Mouse (Mus musculus) hindbrain, embryonic 13.5 days (tissue): ENCODE results near the gene Gls. TPM values are rescaled to one million over a fixed set of nuclear protein-coding genes. Genes with fewer than 3 reads are reported as not detected.

Experiments used
- ATAC-seq: fragments of 200-750 bp; cut with Nextera tagmentation; 2 replicates; pipeline ENCODE4 v1.8.0; 2017; ENCODE audit warnings: moderate TSS enrichment; ENCODE audit not compliant: low FRiP score
- H3K27ac ChIP-seq: fragments of 300-500 bp; sonication (generic); 2 replicates; pipeline ENCODE4 v1.5.1; 2015; ENCODE audit warnings: inconsistent platforms, mild to moderate bottlenecking, moderate library complexity
- H3K27me3 ChIP-seq: fragments of 300-500 bp; sonication (generic); 2 replicates; pipeline ENCODE4 v1.6.1; 2015; ENCODE audit warnings: mild to moderate bottlenecking, inconsistent platforms
- H3K36me3 ChIP-seq: fragments of 300-500 bp; sonication (generic); 2 replicates; pipeline ENCODE4 v1.6.1; 2015; ENCODE audit warnings: mild to moderate bottlenecking, inconsistent platforms
- H3K4me1 ChIP-seq: fragments of 300-500 bp; sonication (generic); replicated peaks from 2 replicates; pipeline ENCODE4 v1.6.1; 2015; ENCODE audit warnings: inconsistent platforms
- H3K4me2 ChIP-seq: fragments of 300-500 bp; sonication (generic); 2 replicates; pipeline ENCODE4 v1.6.1; 2015; ENCODE audit warnings: inconsistent platforms, mild to moderate bottlenecking, moderate library complexity
- H3K4me3 ChIP-seq: fragments of 300-500 bp; sonication (generic); 2 replicates; pipeline ENCODE4 v1.5.1; 2015; ENCODE audit warnings: mild to moderate bottlenecking, inconsistent platforms
- H3K9ac ChIP-seq: fragments of 300-500 bp; sonication (generic); 2 replicates; pipeline ENCODE4 v1.6.1; 2015; ENCODE audit warnings: mild to moderate bottlenecking, inconsistent platforms
- H3K9me3 ChIP-seq: fragments of 300-500 bp; sonication (generic); 2 replicates; pipeline ENCODE4 v1.6.1; 2016; ENCODE audit warnings: inconsistent platforms
- WGBS: fragments of 180-500 bp; shearing (Covaris S2); methylation state at CpG from one replicate; pipeline ENCODE4 v1.1.7; 2015; 5-methylcytosine and 5-hydroxymethylcytosine counted together
- polyA plus RNA-seq: library from polyadenylated mRNA; unstranded; fragments of >200 nt; fragmentation: Nextera tagmentation; extraction: Ambion mirVana; gene quantifications from 2 replicates; pipeline ENCODE4 v1.2.1, GENCODE M21; 2015

Gene Gls
- polyA plus RNA-seq, 1 experiment from 2014 or later, result 29.0 TPM

- no peak overlapping the region for H3K4me2 ChIP-seq
- peaks cover 7% of the 10 kb centered on the region; the same call in 1 of the 2 replicates for H3K36me3 ChIP-seq
- peaks cover 24% of the 10 kb centered on the region for H3K4me1 ChIP-seq
- 0 out of 2 replicates have a peak, but pooled peaks have one; percentile 9 for ATAC-seq
- WGBS, result 55% methylated on average over 9 of the region's 9 CpGs
- H3K9me3 ChIP-seq, result no peaks in the 10 kb centered on the region
- no peak overlapping the region for H3K4me3 ChIP-seq
- peak overlapping the region; percentile 35; the same call in 1 of the 2 replicates for H3K27ac ChIP-seq
- no peak overlapping the region for H3K9ac ChIP-seq
- H3K27me3 ChIP-seq, result no peaks in the 10 kb centered on the region
Observed at GRCm38 (mm10) chr1:52149934-52150346, 83.1 kb downstream of the Gls start.

- H3K4me2 ChIP-seq, result no peak overlapping the region
- peaks cover 7% of the 10 kb centered on the region for H3K36me3 ChIP-seq
- H3K9ac ChIP-seq, result no peak overlapping the region
- WGBS, result 65% methylated on average over 7 of the region's 7 CpGs
- no peak for ATAC-seq
- no peak overlapping the region for H3K4me3 ChIP-seq
- peaks cover 24% of the 10 kb centered on the region for H3K4me1 ChIP-seq
- no peak overlapping the region for H3K27ac ChIP-seq
- H3K27me3 ChIP-seq, result no peaks in the 10 kb centered on the region
- H3K9me3 ChIP-seq, result no peaks in the 10 kb centered on the region
Observed at GRCm38 (mm10) chr1:52148696-52149095, 84.3 kb downstream of the Gls start.

GRCm38 (mm10) chr1:52148178-52148577 lies 84.9 kb downstream of the Gls start:
- H3K27me3 ChIP-seq, result no peaks in the 10 kb centered on the region
- H3K4me2 ChIP-seq, result no peak overlapping the region
- no peak for ATAC-seq
- 72% methylated on average over 7 of the region's 7 CpGs for WGBS
- H3K27ac ChIP-seq, result 0 out of 2 replicates have a peak overlapping the region, but pooled peaks have one; percentile 3
- peaks cover 7% of the 10 kb centered on the region for H3K36me3 ChIP-seq
- H3K9me3 ChIP-seq, result no peaks in the 10 kb centered on the region
- peaks cover 24% of the 10 kb centered on the region for H3K4me1 ChIP-seq
- H3K4me3 ChIP-seq, result no peak overlapping the region
- no peak overlapping the region for H3K9ac ChIP-seq

GRCm38 (mm10) chr1:52147431-52147830 lies 85.6 kb downstream of the Gls start:
- no peak overlapping the region for H3K4me2 ChIP-seq
- 85% methylated on average over 2 of the region's 2 CpGs for WGBS
- H3K9ac ChIP-seq, result no peak overlapping the region
- H3K27me3 ChIP-seq, result no peaks in the 10 kb centered on the region
- H3K4me1 ChIP-seq, result peaks cover 24% of the 10 kb centered on the region
- no peak overlapping the region for H3K4me3 ChIP-seq
- peaks cover 7% of the 10 kb centered on the region for H3K36me3 ChIP-seq
- H3K27ac ChIP-seq, result no peak overlapping the region
- no peaks in the 10 kb centered on the region for H3K9me3 ChIP-seq
- no peak for ATAC-seq

- Histone ChIP-seq H3K4me3 (no peak overlapping the region), H3K4me1 (peaks cover 24% of the 10 kb centered on the region), H3K9me3 (no peaks in the 10 kb centered on the region), H3K4me2 (no peak overlapping the region), H3K27ac (no peak overlapping the region), H3K27me3 (no peaks in the 10 kb centered on the region), H3K9ac (no peak overlapping the region), H3K36me3 (no peaks in the 10 kb centered on the region; the same call in 1 of the 2 replicates)
- WGBS, result 54% methylated on average over 12 of the region's 12 CpGs
- ATAC-seq, result peak; percentile 77
Observed at GRCm38 (mm10) chr1:52146214-52146970, 86.6 kb downstream of the Gls start.

- no peak for ATAC-seq
- 84% methylated on average over 10 of the region's 10 CpGs for WGBS
- H3K9me3 ChIP-seq, result no peaks in the 10 kb centered on the region
Observed at GRCm38 (mm10) chr1:52144907-52145306, 88.1 kb downstream of the Gls start.

GRCm38 (mm10) chr1:52143596-52144156 lies 89.4 kb downstream of the Gls start:
- peaks cover 8% of the 10 kb centered on the region for H3K4me1 ChIP-seq
- no peak overlapping the region for H3K4me3 ChIP-seq
- no peak for ATAC-seq
- H3K4me2 ChIP-seq, result no peak overlapping the region
- H3K9me3 ChIP-seq, result no peaks in the 10 kb centered on the region
- no peaks in the 10 kb centered on the region for H3K27me3 ChIP-seq
- H3K36me3 ChIP-seq, result no peaks in the 10 kb centered on the region; the same call in 1 of the 2 replicates
- no peak overlapping the region for H3K27ac ChIP-seq
- H3K9ac ChIP-seq, result no peak overlapping the region
- WGBS, result 86% methylated on average over 7 of the region's 7 CpGs

More at GRCm38 (mm10) chr1:52144907-52145306, 88.1 kb downstream of the Gls start:
- Histone ChIP-seq H3K4me3 (no peak overlapping the region), H3K27me3 (no peaks in the 10 kb centered on the region), H3K36me3 (no peaks in the 10 kb centered on the region; the same call in 1 of the 2 replicates), H3K9ac (no peak overlapping the region), H3K4me1 (peaks cover 13% of the 10 kb centered on the region), H3K27ac (no peak overlapping the region), H3K4me2 (no peak overlapping the region)

- ATAC-seq, result no peak
- 89% methylated on average over 4 of the region's 4 CpGs for WGBS
Observed at GRCm38 (mm10) chr1:52143191-52143590, 89.8 kb downstream of the Gls start.

GRCm38 (mm10) chr1:52142117-52142516 lies 90.9 kb downstream of the Gls start:
- Histone ChIP-seq H3K36me3 (no peaks in the 10 kb centered on the region; the same call in 1 of the 2 replicates), H3K4me3 (no peak overlapping the region), H3K27ac (no peak overlapping the region), H3K9me3 (no peaks in the 10 kb centered on the region), H3K27me3 (no peaks in the 10 kb centered on the region), H3K4me1 (0 out of 2 replicates have a peak, but pooled peaks cover 2% of the 10 kb centered on the region), H3K4me2 (no peak overlapping the region), H3K9ac (no peak overlapping the region)
- no peak for ATAC-seq
- WGBS, result 82% methylated on average over 4 of the region's 4 CpGs

More at GRCm38 (mm10) chr1:52143191-52143590, 89.8 kb downstream of the Gls start:
- peaks cover 5% of the 10 kb centered on the region; the same call in 1 of the 2 replicates for H3K4me1 ChIP-seq
- no peaks in the 10 kb centered on the region for H3K27me3 ChIP-seq
- H3K36me3 ChIP-seq, result no peaks in the 10 kb centered on the region; the same call in 1 of the 2 replicates
- H3K4me2 ChIP-seq, result no peak overlapping the region
- no peak overlapping the region for H3K9ac ChIP-seq
- no peaks in the 10 kb centered on the region for H3K9me3 ChIP-seq
- no peak overlapping the region for H3K4me3 ChIP-seq
- H3K27ac ChIP-seq, result no peak overlapping the region

- no peak overlapping the region for H3K9ac ChIP-seq
- no peaks in the 10 kb centered on the region for H3K27me3 ChIP-seq
- ATAC-seq, result no peak
- 79% methylated on average over 3 of the region's 3 CpGs for WGBS
- H3K9me3 ChIP-seq, result no peaks in the 10 kb centered on the region
- no peak overlapping the region for H3K4me2 ChIP-seq
- no peak overlapping the region for H3K4me3 ChIP-seq
- no peak overlapping the region for H3K27ac ChIP-seq
- H3K4me1 ChIP-seq, result peaks cover 8% of the 10 kb centered on the region; the same call in 1 of the 2 replicates
- H3K36me3 ChIP-seq, result no peaks in the 10 kb centered on the region; the same call in 1 of the 2 replicates
Observed at GRCm38 (mm10) chr1:52141482-52141881, 91.5 kb downstream of the Gls start.

- Histone ChIP-seq H3K9me3 (no peaks in the 10 kb centered on the region), H3K27me3 (no peaks in the 10 kb centered on the region), H3K4me3 (no peak overlapping the region), H3K4me2 (no peak overlapping the region), H3K27ac (no peak overlapping the region), H3K4me1 (peaks cover 11% of the 10 kb centered on the region; the same call in 1 of the 2 replicates), H3K36me3 (no peaks in the 10 kb centered on the region; the same call in 1 of the 2 replicates), H3K9ac (no peak overlapping the region)
- WGBS, result 86% methylated on average over 9 of the region's 9 CpGs
- ATAC-seq, result no peak
Observed at GRCm38 (mm10) chr1:52140534-52140933, 92.5 kb downstream of the Gls start.

- H3K4me1 ChIP-seq, result peaks cover 14% of the 10 kb centered on the region; the same call in 1 of the 2 replicates
- no peak overlapping the region for H3K4me2 ChIP-seq
- WGBS, result 53% methylated on average over 16 of the region's 16 CpGs
- 0 out of 2 replicates have a peak overlapping the region, but pooled peaks have one; percentile 19 for H3K9ac ChIP-seq
- H3K9me3 ChIP-seq, result no peaks in the 10 kb centered on the region
- no peaks in the 10 kb centered on the region for H3K27me3 ChIP-seq
- peak; percentile 50; the same call in 1 of the 2 replicates for ATAC-seq
- H3K4me3 ChIP-seq, result no peak overlapping the region
- H3K27ac ChIP-seq, result no peak overlapping the region
- H3K36me3 ChIP-seq, result no peaks in the 10 kb centered on the region; the same call in 1 of the 2 replicates
Observed at GRCm38 (mm10) chr1:52137292-52137691, 95.7 kb downstream of the Gls start.
